Comparison of ENCODE assay signal across 24 mouse cellular contexts in genomic region chr2:17525211-17525610, GRCm38 (mm10).
DNase-seq lines count a peak whose midpoint lies in the region; ATAC-seq lines count a peak whose summit lies in the region.
"Had no signal": no experiment of that assay in that cellular context is flagged by ENCODE, and none has a peak within 500 bp of the region (broad histone marks: within the 10 kb centered on the region; RNA-seq: fewer than 3 reads in every experiment).

No protein-coding gene starts in this region.

- H3K27me3 ChIP-seq in forebrain, embryonic 11.5 days (ENCODE audit: control insufficient read depth, insufficient read depth, low read length) = no peaks in the 10 kb centered on the region
- H3K27me3 ChIP-seq in forebrain, embryonic 10.5 days (ENCODE audit: poor library complexity, severe bottlenecking) = no peaks in the 10 kb centered on the region
- no peaks in the 10 kb centered on the region for H3K27me3 ChIP-seq in neural tube, embryonic 11.5 days (ENCODE audit: control insufficient read depth, insufficient read depth, low read length)
- H3K27me3 ChIP-seq in midbrain, embryonic 14.5 days (ENCODE audit: control insufficient read depth, insufficient read depth, low read length) = no peaks in the 10 kb centered on the region
- no peaks in the 10 kb centered on the region for H3K27me3 ChIP-seq in neural tube, embryonic 15.5 days (replicated peaks)
- H3K27me3 ChIP-seq: embryonic facial prominence, embryonic 15.5 days; Patski had no signal

- peaks cover 8% of the 10 kb centered on the region for H3K4me1 ChIP-seq in forebrain, embryonic 11.5 days (replicated peaks; ENCODE audit: control insufficient read depth, insufficient read depth, low read length)
- H3K4me1 ChIP-seq in forebrain, embryonic 10.5 days = peaks cover 47% of the 10 kb centered on the region
- no peaks in the 10 kb centered on the region for H3K4me1 ChIP-seq in neural tube, embryonic 11.5 days (ENCODE audit: control insufficient read depth, insufficient read depth, low read length)
- peaks cover 26% of the 10 kb centered on the region for H3K4me1 ChIP-seq in midbrain, embryonic 14.5 days (ENCODE audit: control insufficient read depth, insufficient read depth, low read length)
- H3K4me1 ChIP-seq in neural tube, embryonic 15.5 days = peaks cover 14% of the 10 kb centered on the region

- 0 out of 2 replicates have a peak, but pooled peaks have one; percentile 22 for ATAC-seq in forebrain, embryonic 11.5 days (replicated peaks; ENCODE audit: low FRiP score)
- peak; percentile 55; the same call in 1 of the 2 replicates for ATAC-seq in neural tube, embryonic 11.5 days (ENCODE audit: insufficient read depth, low FRiP score, low TSS enrichment)
- peak; percentile 67; the same call in 1 of the 2 replicates for ATAC-seq in midbrain, embryonic 14.5 days (ENCODE audit: low FRiP score, low TSS enrichment)
- peak; percentile 65; the same call in 1 of the 2 replicates for ATAC-seq in neural tube, embryonic 15.5 days (ENCODE audit: low FRiP score)
- ATAC-seq: CD4-positive, CD25-positive, alpha-beta regulatory T cell, adult 4 months; Patski had no signal

- no peak overlapping the region for H3K4me3 ChIP-seq in forebrain, embryonic 11.5 days (ENCODE audit: low read depth, low read length)
- no peak overlapping the region for H3K4me3 ChIP-seq in forebrain, embryonic 10.5 days
- H3K4me3 ChIP-seq in neural tube, embryonic 11.5 days (ENCODE audit: low read depth, low read length) = no peak overlapping the region
- H3K4me3 ChIP-seq in midbrain, embryonic 14.5 days (replicated peaks; ENCODE audit: low read depth, low read length) = no peak overlapping the region
- no peak overlapping the region for H3K4me3 ChIP-seq in neural tube, embryonic 15.5 days (replicated peaks)
- H3K4me3 ChIP-seq: embryonic facial prominence, embryonic 15.5 days; layer of hippocampus, adult 2 months had no signal

- WGBS in forebrain, embryonic 11.5 days = 62% methylated on average over 4 of the region's 4 CpGs
- 79% methylated on average over 4 of the region's 4 CpGs for WGBS in forebrain, embryonic 10.5 days
- WGBS in neural tube, embryonic 11.5 days = 63% methylated on average over 4 of the region's 4 CpGs
- WGBS in midbrain, embryonic 14.5 days = 23% methylated on average over 4 of the region's 4 CpGs
- WGBS in neural tube, embryonic 15.5 days = 30% methylated on average over 4 of the region's 4 CpGs

- H3K4me2 ChIP-seq in forebrain, embryonic 11.5 days (ENCODE audit: low read depth, low read length, severe bottlenecking) = no peak overlapping the region
- H3K4me2 ChIP-seq in neural tube, embryonic 11.5 days (ENCODE audit: low read depth) = no peak overlapping the region
- H3K4me2 ChIP-seq in midbrain, embryonic 14.5 days (ENCODE audit: low read length) = no peak overlapping the region
- H3K4me2 ChIP-seq in neural tube, embryonic 15.5 days = no peak overlapping the region
- H3K4me2 ChIP-seq: embryonic facial prominence, embryonic 15.5 days had no signal

- H3K27ac ChIP-seq in forebrain, embryonic 11.5 days (ENCODE audit: low read depth, low read length) = no peak overlapping the region
- no peak overlapping the region for H3K27ac ChIP-seq in forebrain, embryonic 10.5 days
- H3K27ac ChIP-seq in neural tube, embryonic 11.5 days (ENCODE audit: low read depth, low read length) = no peak overlapping the region
- no peak overlapping the region for H3K27ac ChIP-seq in midbrain, embryonic 14.5 days (replicated peaks; ENCODE audit: low read depth, low read length)
- H3K27ac ChIP-seq in neural tube, embryonic 15.5 days (replicated peaks) = no peak overlapping the region
- H3K27ac ChIP-seq: embryonic facial prominence, embryonic 15.5 days; layer of hippocampus, adult 2 months had no signal

- DNase-seq in forebrain, embryonic 11.5 days (ENCODE audit: low spot score) = no peak
- no peak for DNase-seq in forebrain, embryonic 10.5 days (ENCODE audit: extremely low spot score, low spot score)
- no peak for DNase-seq in neural tube, embryonic 11.5 days (ENCODE audit: low spot score)
- no peak for DNase-seq in neural tube, embryonic 10.5 days (ENCODE audit: extremely low spot score, low spot score)
- DNase-seq in midbrain, embryonic 14.5 days = peak; percentile 62
- no peak for DNase-seq in thymus, postnatal 4 days
- no peak for DNase-seq in right cerebral cortex, adult 2 months (ENCODE audit: low spot score in 2 of 2)
- DNase-seq: adrenal gland, adult 8-10 months; cerebellum, postnatal 10 days; heart, postnatal 10 days; kidney, adult 18-20 months; kidney, postnatal 14 days; layer of hippocampus, postnatal 36 days; left cerebral cortex, postnatal 4 days; liver; lung, postnatal 10 days; right cerebral cortex, postnatal 14 days; spleen, adult 18-20 months; thymus, adult 18-20 months had no signal

- H3K9ac ChIP-seq in forebrain, embryonic 11.5 days (ENCODE audit: low read length) = no peak overlapping the region
- no peak overlapping the region for H3K9ac ChIP-seq in neural tube, embryonic 11.5 days (ENCODE audit: low read length)
- H3K9ac ChIP-seq in midbrain, embryonic 14.5 days (replicated peaks; ENCODE audit: low read length) = no peak overlapping the region
- no peak overlapping the region for H3K9ac ChIP-seq in neural tube, embryonic 15.5 days (replicated peaks)
- H3K9ac ChIP-seq: embryonic facial prominence, embryonic 15.5 days had no signal

- no peaks in the 10 kb centered on the region for H3K9me3 ChIP-seq in forebrain, embryonic 11.5 days (ENCODE audit: control insufficient read depth, low read length)
- no peaks in the 10 kb centered on the region for H3K9me3 ChIP-seq in forebrain, embryonic 10.5 days
- H3K9me3 ChIP-seq in neural tube, embryonic 11.5 days (ENCODE audit: control insufficient read depth, low read length) = no peaks in the 10 kb centered on the region
- no peaks in the 10 kb centered on the region for H3K9me3 ChIP-seq in midbrain, embryonic 14.5 days (ENCODE audit: control insufficient read depth, low read length)
- H3K9me3 ChIP-seq in neural tube, embryonic 15.5 days (replicated peaks) = no peaks in the 10 kb centered on the region
- H3K9me3 ChIP-seq: embryonic facial prominence, embryonic 15.5 days had no signal

- H3K36me3 ChIP-seq in forebrain, embryonic 11.5 days (ENCODE audit: control insufficient read depth, insufficient read depth, low read length) = no peaks in the 10 kb centered on the region
- H3K36me3 ChIP-seq in forebrain, embryonic 10.5 days (replicated peaks) = no peaks in the 10 kb centered on the region
- no peaks in the 10 kb centered on the region for H3K36me3 ChIP-seq in neural tube, embryonic 11.5 days (ENCODE audit: control insufficient read depth, insufficient read depth, low read length)
- H3K36me3 ChIP-seq in midbrain, embryonic 14.5 days (ENCODE audit: control insufficient read depth, insufficient read depth, low read length) = no peaks in the 10 kb centered on the region
- H3K36me3 ChIP-seq in neural tube, embryonic 15.5 days = no peaks in the 10 kb centered on the region
- H3K36me3 ChIP-seq: embryonic facial prominence, embryonic 15.5 days had no signal
